Mouse (Mus musculus) v-Abl transformed pro-B cells (cell line): Measurements from ENCODE around the gene Gcsam.

Source experiments
- in situ Hi-C, 2 experiments: fragments of 400-800 bp; cut with MboI; formaldehyde crosslinking; loops; one replicate each; pipeline ENCODE4 v1.15.1; 2025; ENCODE audit not compliant: unreplicated experiment in 2 of 2

Gcsam gene

GRCm38 (mm10) chr16:45641301-45641700 is 31.1 kb downstream of the Gcsam start:
- in situ Hi-C loops = no loop called here

- in situ Hi-C loops = no loop called here
These were observed 33.8 kb downstream of the Gcsam start for GRCm38 (mm10) chr16:45643944-45644343.

- in situ Hi-C loops = no loop called here
These were observed 34.2 kb downstream of the Gcsam start for GRCm38 (mm10) chr16:45644380-45644779.

GRCm38 (mm10) chr16:45651497-45651896 is 41.3 kb downstream of the Gcsam start:
- in situ Hi-C loops = no loop called here

GRCm38 (mm10) chr16:45653009-45653933 is 43.1 kb downstream of the Gcsam start:
- in situ Hi-C loops = no loop called here

GRCm38 (mm10) chr16:45653934-45654332 is 43.8 kb downstream of the Gcsam start, which contains the start of gene BC016579:
Gene BC016579, minus strand, starts transcription at chr16:45654068.
- in situ Hi-C loops = no loop called here

GRCm38 (mm10) chr16:45654465-45654864 is 44.3 kb downstream of the Gcsam start:
- in situ Hi-C loops = no loop called here

GRCm38 (mm10) chr16:45657574-45658159 is 47.5 kb downstream of the Gcsam start:
- in situ Hi-C loops = no loop called here

GRCm38 (mm10) chr16:45658248-45658647 is 48.1 kb downstream of the Gcsam start:
- in situ Hi-C loops = no loop called here

- in situ Hi-C loops = no loop called here
These were observed 49.4 kb downstream of the Gcsam start for GRCm38 (mm10) chr16:45659596-45659995.

GRCm38 (mm10) chr16:45662381-45662780 is 52.2 kb downstream of the Gcsam start:
- in situ Hi-C loops = loop anchor here in 1 of 2 experiments (10.0 kb wide), 1 partner anchor 918 kb away; the partner anchor contains the start of gene Gtpbp8

GRCm38 (mm10) chr16:45666136-45666535 is 56.0 kb downstream of the Gcsam start:
- in situ Hi-C loops = loop anchor here in 1 of 2 experiments (10.0 kb wide), 1 partner anchor 921 kb away; the partner anchor contains the start of gene Gtpbp8

GRCm38 (mm10) chr16:45668178-45668577 is 58.0 kb downstream of the Gcsam start:
- in situ Hi-C loops = loop anchor here in 1 of 2 experiments (10.0 kb wide), 1 partner anchor 923 kb away; the partner anchor contains the start of gene Gtpbp8

- in situ Hi-C loops = loop anchor here (5.0 to 10.0 kb wide), 3 partner anchors 38 to 85 kb away; partner anchors contain the start of gene Gcsam (in 1 of the 2)
These were observed 59.8 kb downstream of the Gcsam start for GRCm38 (mm10) chr16:45670005-45670404.
